Mouse (Mus musculus) lung, adult 2 months (tissue): ENCODE results near the gene Borcs5. TPM values are rescaled to one million over a fixed set of nuclear protein-coding genes. Genes with fewer than 3 reads are reported as not detected.
A peak's percentile ranks its signal among the peaks of the same experiment; 100 is the strongest.

Experiments
- DNase-seq: peaks from one replicate; pipeline ENCODE4 v3.0.0; 2022
- H3K4me1 ChIP-seq: fragments of 200-500 bp; 2 replicates; pipeline ENCODE4 v1.6.1; 2011; ENCODE audit warnings: low read length; ENCODE audit not compliant: control insufficient read depth, insufficient read depth
- H3K4me3 ChIP-seq: fragments of 200-500 bp; replicated peaks from 2 replicates; pipeline ENCODE3; 2011; ENCODE audit warnings: low read depth, mild to moderate bottlenecking, control low read depth, low read length; ENCODE audit errors: extremely low read depth
- CTCF ChIP-seq: fragments of 200-500 bp; IDR thresholded peaks from 2 replicates; pipeline ENCODE4 v1.5.1; 2011; ENCODE audit warnings: mild to moderate bottlenecking, low read length, control low read depth; ENCODE audit not compliant: insufficient read depth
- POLR2A ChIP-seq: fragments of 200-500 bp; IDR thresholded peaks from 2 replicates; pipeline ENCODE4 v1.6.1; 2011; ENCODE audit warnings: low read depth, mild to moderate bottlenecking, control low read depth, low read length, borderline replicate concordance; ENCODE audit errors: extremely low read depth
- WGBS: fragments of 180-500 bp; shearing (Covaris S2); methylation state at CpG from one replicate; pipeline ENCODE4 v1.1.7; 2018; 5-methylcytosine and 5-hydroxymethylcytosine counted together
- polyA plus RNA-seq: library from polyadenylated mRNA; depleted of rRNA; stranded (reverse); fragments of >200 nt; gene quantifications from 2 replicates; pipeline ENCODE4 v1.2.3, GENCODE M21; 2012

Borcs5 gene
- polyA plus RNA-seq, 1 experiment: 11.5 TPM

GRCm38 (mm10) chr6:134694498-134694897, 55.2 kb downstream of the Borcs5 start:
- no peak for DNase-seq
- no peak overlapping the region for H3K4me3 ChIP-seq
- TF ChIP-seq CTCF (no peak), POLR2A (no peak)
- H3K4me1 ChIP-seq: peaks cover 5% of the 10 kb centered on the region
- WGBS: 94% methylated on average over 6 of the region's 6 CpGs

- TF ChIP-seq POLR2A (no peak), CTCF (no peak)
- peaks cover 6% of the 10 kb centered on the region for H3K4me1 ChIP-seq
- DNase-seq: no peak
- no peak overlapping the region for H3K4me3 ChIP-seq
- WGBS: 100% methylated on average over 3 of the region's 3 CpGs
Measured at GRCm38 (mm10) chr6:134694988-134695387, 55.7 kb downstream of the Borcs5 start.

GRCm38 (mm10) chr6:134695625-134696024, 56.3 kb downstream of the Borcs5 start:
- no peak for DNase-seq
- 61% methylated on average over 3 of the region's 3 CpGs for WGBS
- TF ChIP-seq CTCF (no peak), POLR2A (no peak)
- Histone ChIP-seq H3K4me3 (no peak overlapping the region), H3K4me1 (peaks cover 12% of the 10 kb centered on the region)

GRCm38 (mm10) chr6:134696146-134696545, 56.8 kb downstream of the Borcs5 start:
- 53% methylated on average over 4 of the region's 4 CpGs for WGBS
- Histone ChIP-seq H3K4me3 (no peak overlapping the region), H3K4me1 (peaks cover 13% of the 10 kb centered on the region)
- DNase-seq: no peak
- TF ChIP-seq POLR2A (no peak), CTCF (no peak)

GRCm38 (mm10) chr6:134696554-134696953, 57.2 kb downstream of the Borcs5 start:
- no peak for TF ChIP-seq POLR2A
- no peak for TF ChIP-seq CTCF
- DNase-seq: no peak
- Histone ChIP-seq H3K4me3 (no peak overlapping the region), H3K4me1 (peaks cover 15% of the 10 kb centered on the region)
- WGBS: 64% methylated on average over 2 of the region's 2 CpGs

- DNase-seq: no peak
- no peak for TF ChIP-seq CTCF
- TF ChIP-seq POLR2A: no peak
- no peak overlapping the region for H3K4me3 ChIP-seq
- WGBS: 97% methylated on average over 5 of the region's 5 CpGs
- H3K4me1 ChIP-seq: peaks cover 15% of the 10 kb centered on the region
Measured at GRCm38 (mm10) chr6:134698243-134698642, 58.9 kb downstream of the Borcs5 start.

- no peak overlapping the region for H3K4me3 ChIP-seq
- peaks cover 15% of the 10 kb centered on the region for H3K4me1 ChIP-seq
- WGBS: 32% methylated on average over 8 of the region's 8 CpGs
- peak; percentile 78 for DNase-seq
- TF ChIP-seq CTCF: no peak
- TF ChIP-seq POLR2A: peak; percentile 29; the same call in 1 of the 2 replicates
Measured at GRCm38 (mm10) chr6:134700451-134701210, 61.3 kb downstream of the Borcs5 start.

- Histone ChIP-seq H3K4me1 (peaks cover 15% of the 10 kb centered on the region), H3K4me3 (no peak overlapping the region)
- TF ChIP-seq POLR2A: no peak
- TF ChIP-seq CTCF: no peak
- WGBS: 66% methylated on average over 6 of the region's 6 CpGs
- no peak for DNase-seq
Measured at GRCm38 (mm10) chr6:134701211-134701602, 61.9 kb downstream of the Borcs5 start.

- Histone ChIP-seq H3K4me1 (peaks cover 10% of the 10 kb centered on the region), H3K4me3 (no peak overlapping the region)
- 89% methylated on average over 7 of the region's 7 CpGs for WGBS
- no peak for DNase-seq
- TF ChIP-seq CTCF (no peak), POLR2A (no peak)
Measured at GRCm38 (mm10) chr6:134702184-134702583, 62.9 kb downstream of the Borcs5 start.

- peak; percentile 33 for DNase-seq
- WGBS: 74% methylated on average over 4 of the region's 4 CpGs
- Histone ChIP-seq H3K4me3 (no peak overlapping the region), H3K4me1 (peaks cover 10% of the 10 kb centered on the region)
- no peak for TF ChIP-seq CTCF
Measured at GRCm38 (mm10) chr6:134703053-134703690, 63.9 kb downstream of the Borcs5 start.
